Mouse (Mus musculus) limb, embryonic 15.5 days (tissue): ENCODE measurements around the gene Tnnt3. TPM values are rescaled to one million over a fixed set of nuclear protein-coding genes. Genes with fewer than 3 reads are reported as not detected.

Experiments
- ATAC-seq: fragments of 200-750 bp; cut with Nextera tagmentation; 2 replicates; pipeline ENCODE4 v1.8.0; 2017; ENCODE audit warnings: low read depth, moderate TSS enrichment; ENCODE audit not compliant: insufficient number of reproducible peaks, low FRiP score, low TSS enrichment
- H3K27ac ChIP-seq: fragments of 300-500 bp; sonication (generic); 2 replicates; pipeline ENCODE4 v1.5.1; 2015; ENCODE audit warnings: moderate library complexity, mild to moderate bottlenecking, inconsistent platforms
- H3K27me3 ChIP-seq: fragments of 300-500 bp; sonication (generic); 2 replicates; pipeline ENCODE4 v1.6.1; 2015; ENCODE audit warnings: inconsistent platforms
- H3K36me3 ChIP-seq: fragments of 300-500 bp; sonication (generic); 2 replicates; pipeline ENCODE4 v1.6.1; 2015; ENCODE audit warnings: inconsistent platforms
- H3K4me1 ChIP-seq: fragments of 300-500 bp; sonication (generic); 2 replicates; pipeline ENCODE4 v1.6.1; 2015; ENCODE audit warnings: inconsistent platforms
- H3K4me2 ChIP-seq: fragments of 300-500 bp; sonication (generic); 2 replicates; pipeline ENCODE4 v1.6.1; 2015; ENCODE audit warnings: mild to moderate bottlenecking, inconsistent platforms
- H3K4me3 ChIP-seq: fragments of 300-500 bp; sonication (generic); 2 replicates; pipeline ENCODE4 v1.5.1; 2015; ENCODE audit warnings: mild to moderate bottlenecking, inconsistent platforms
- H3K9ac ChIP-seq: fragments of 300-500 bp; sonication (generic); 2 replicates; pipeline ENCODE4 v1.6.1; 2015; ENCODE audit warnings: inconsistent platforms
- H3K9me3 ChIP-seq: fragments of 300-500 bp; sonication (generic); 2 replicates; pipeline ENCODE4 v1.6.1; 2016; ENCODE audit warnings: inconsistent platforms
- WGBS: fragments of 180-500 bp; shearing (Covaris S2); methylation state at CpG from one replicate; pipeline ENCODE4 v1.1.7; 2015; 5-methylcytosine and 5-hydroxymethylcytosine counted together
- polyA plus RNA-seq: library from polyadenylated mRNA; unstranded; fragments of >200 nt; fragmentation: Nextera tagmentation; extraction: Ambion mirVana; gene quantifications from 2 replicates; pipeline ENCODE4 v1.2.1, GENCODE M21; 2015

Gene Tnnt3
- polyA plus RNA-seq, result 154 and 517 TPM in 2 replicates

DNA sequence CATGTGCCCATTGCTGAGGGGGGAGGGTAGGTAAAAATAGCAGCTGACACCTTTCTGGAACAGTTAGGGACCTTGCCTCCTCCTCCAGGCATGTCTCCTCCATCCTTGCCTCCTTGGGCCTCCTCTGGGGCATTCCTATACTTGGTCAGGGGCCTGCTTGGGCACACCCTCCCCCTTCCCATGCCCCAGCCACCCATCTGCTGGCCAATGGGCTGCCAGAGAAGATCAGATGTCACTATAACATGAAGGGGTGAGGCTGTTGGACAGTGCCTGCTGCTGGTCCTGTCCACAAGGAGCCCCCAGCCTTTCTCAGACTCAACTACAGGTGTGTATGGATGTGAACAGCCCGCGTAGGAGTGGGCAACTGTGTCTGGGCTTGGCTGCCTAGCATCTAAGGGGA, at the start of gene Tnnt3:
Gene Tnnt3 (plus strand): TSS at position 262 of the 400 bp plus-strand sequence.
- Histone ChIP-seq H3K9me3 (no peaks in the 10 kb centered on the region), H3K4me3 (no peak within 1 kb of the TSS), H3K4me1 (peaks cover 12% of the 10 kb centered on the region), H3K36me3 (no peaks in the 10 kb centered on the region), H3K27me3 (no peaks in the 10 kb centered on the region), H3K27ac (peak within 1 kb of the TSS; percentile 50), H3K4me2 (no peak within 1 kb of the TSS), H3K9ac (no peak within 1 kb of the TSS)
- 72% methylated on average over 2 of the region's 2 CpGs for WGBS
- ATAC-seq, result no peak

DNA sequence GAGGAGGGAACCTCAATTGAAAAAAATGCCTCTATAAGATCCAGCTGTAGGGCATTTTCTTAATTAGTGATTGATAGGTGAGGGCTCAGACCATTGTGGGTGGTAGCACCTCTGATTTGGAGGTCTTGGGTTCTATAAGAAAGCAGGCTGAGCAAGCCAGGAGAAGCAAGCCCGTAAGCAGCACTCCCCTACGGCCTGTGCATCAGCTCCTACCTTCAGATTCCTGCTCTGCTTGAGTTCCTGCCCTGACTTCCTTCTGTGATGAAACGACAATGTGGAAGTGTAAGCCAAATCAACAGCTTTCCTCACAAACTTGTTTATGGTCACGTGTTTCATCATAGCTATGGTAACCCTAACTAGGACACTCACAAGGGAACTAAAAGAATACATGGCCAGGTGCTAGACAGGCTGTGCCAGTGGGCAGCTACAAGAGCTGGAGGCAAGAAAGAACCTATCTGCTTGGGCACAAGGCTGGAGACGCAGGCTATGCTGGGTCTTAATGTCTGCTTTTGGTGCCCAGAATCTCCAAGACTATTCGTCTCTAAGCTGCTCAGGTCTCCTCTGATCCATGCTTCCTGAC, 49.5 kb upstream of the Tnnt3 start:
- Histone ChIP-seq H3K27me3 (no peaks in the 10 kb centered on the region), H3K27ac (no peak overlapping the region), H3K9ac (no peak overlapping the region), H3K36me3 (no peaks in the 10 kb centered on the region), H3K4me2 (no peak overlapping the region), H3K4me1 (no peaks in the 10 kb centered on the region), H3K9me3 (no peaks in the 10 kb centered on the region), H3K4me3 (no peak overlapping the region)
- WGBS, result 71% methylated on average over 6 of the region's 6 CpGs
- ATAC-seq, result no peak

DNA sequence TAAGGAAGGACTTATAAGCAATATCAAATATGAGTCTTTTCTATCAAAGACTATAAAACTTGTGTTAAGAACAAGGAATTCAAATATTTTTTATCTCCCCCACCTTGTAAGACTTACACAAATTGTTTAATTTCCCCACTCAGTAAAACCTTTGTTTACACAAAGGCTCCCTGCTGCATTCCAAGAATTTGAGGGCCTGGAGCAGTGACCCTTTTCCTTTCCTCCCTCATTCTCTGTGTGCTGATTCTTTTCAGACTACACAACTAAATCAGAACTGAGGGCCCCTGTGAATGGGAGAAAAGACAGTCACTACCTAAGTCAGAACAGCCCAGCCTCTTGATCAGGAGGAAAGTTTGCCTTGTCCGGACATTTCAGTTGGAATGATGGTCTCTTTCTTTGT, 43.9 kb upstream of the Tnnt3 start:
- peak overlapping the region; percentile 81 for H3K27ac ChIP-seq
- no peaks in the 10 kb centered on the region for H3K36me3 ChIP-seq
- ATAC-seq, result no peak
- H3K9ac ChIP-seq, result no peak overlapping the region
- H3K4me3 ChIP-seq, result no peak overlapping the region
- no peaks in the 10 kb centered on the region for H3K27me3 ChIP-seq
- H3K9me3 ChIP-seq, result no peaks in the 10 kb centered on the region
- H3K4me1 ChIP-seq, result peaks cover 40% of the 10 kb centered on the region
- H3K4me2 ChIP-seq, result no peak overlapping the region
- WGBS, result 69% methylated on average over 1 of the region's 1 CpGs

DNA sequence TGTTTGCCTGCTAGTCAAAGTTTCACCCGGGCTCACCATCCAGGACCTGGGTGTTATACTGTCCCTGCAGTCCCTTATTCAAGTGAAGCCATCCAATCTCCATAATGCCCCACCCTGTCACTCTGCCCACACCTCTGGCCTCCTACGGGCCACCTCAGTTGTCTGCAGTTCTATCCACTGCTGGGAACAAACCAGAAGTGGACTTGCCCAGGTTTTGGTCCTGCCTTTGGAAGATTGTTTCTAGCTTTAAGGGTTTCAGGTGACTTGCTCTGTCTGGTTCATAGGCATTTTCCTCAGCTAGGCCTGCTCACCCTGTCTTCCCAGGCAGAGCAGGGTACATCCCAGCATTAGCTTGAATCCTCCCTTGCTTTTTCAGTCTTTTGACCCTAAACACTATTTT, 43.4 kb upstream of the Tnnt3 start:
- Histone ChIP-seq H3K4me1 (peaks cover 40% of the 10 kb centered on the region), H3K4me3 (no peak overlapping the region), H3K4me2 (no peak overlapping the region), H3K9me3 (no peaks in the 10 kb centered on the region), H3K9ac (no peak overlapping the region), H3K36me3 (no peaks in the 10 kb centered on the region), H3K27ac (peak overlapping the region; percentile 81), H3K27me3 (no peaks in the 10 kb centered on the region)
- no peak for ATAC-seq
- WGBS, result 57% methylated on average over 2 of the region's 2 CpGs

DNA sequence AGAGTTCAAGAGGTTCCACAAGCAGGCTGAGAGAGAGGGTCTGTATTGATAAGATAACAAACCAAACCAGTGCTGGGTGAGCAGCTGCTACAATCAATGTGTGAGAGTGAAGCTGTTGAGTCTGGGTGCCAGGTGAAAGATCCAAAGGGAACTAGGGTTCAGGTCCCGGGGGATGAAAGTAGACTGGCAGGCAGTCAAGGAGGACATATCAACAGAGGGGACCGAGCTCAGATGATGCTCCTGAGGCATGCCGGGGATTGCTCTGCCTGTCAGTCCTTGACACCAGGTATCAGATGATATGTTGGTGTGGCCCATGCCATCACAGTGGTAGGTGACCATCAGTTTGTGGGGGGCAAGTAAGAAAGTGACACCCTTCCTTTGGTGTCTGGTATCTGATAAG, 41.8 kb upstream of the Tnnt3 start:
- no peak for ATAC-seq
- Histone ChIP-seq H3K27ac (peak overlapping the region; percentile 89), H3K4me2 (no peak overlapping the region), H3K9ac (no peak overlapping the region), H3K36me3 (no peaks in the 10 kb centered on the region), H3K27me3 (no peaks in the 10 kb centered on the region), H3K4me1 (peaks cover 40% of the 10 kb centered on the region), H3K4me3 (no peak overlapping the region), H3K9me3 (no peaks in the 10 kb centered on the region)
- 82% methylated on average over 3 of the region's 3 CpGs for WGBS

- no peaks in the 10 kb centered on the region for H3K9me3 ChIP-seq
- no peaks in the 10 kb centered on the region for H3K36me3 ChIP-seq
- H3K27me3 ChIP-seq, result no peaks in the 10 kb centered on the region
- peak overlapping the region; percentile 89 for H3K27ac ChIP-seq
- no peak overlapping the region for H3K4me2 ChIP-seq
- WGBS, result 10% methylated on average over 3 of the region's 3 CpGs
- H3K9ac ChIP-seq, result no peak overlapping the region
- peaks cover 40% of the 10 kb centered on the region for H3K4me1 ChIP-seq
- peak; percentile 22; the same call in 1 of the 2 replicates for ATAC-seq
- H3K4me3 ChIP-seq, result no peak overlapping the region
Measured at GRCm38 (mm10) chr7:142457227-142457811, 41.3 kb upstream of the Tnnt3 start.

GRCm38 (mm10) chr7:142458026-142458425, 40.6 kb upstream of the Tnnt3 start:
- H3K4me1 ChIP-seq, result peaks cover 40% of the 10 kb centered on the region
- 17% methylated on average over 2 of the region's 2 CpGs for WGBS
- H3K9me3 ChIP-seq, result no peaks in the 10 kb centered on the region
- no peaks in the 10 kb centered on the region for H3K27me3 ChIP-seq
- H3K9ac ChIP-seq, result no peak overlapping the region
- ATAC-seq, result peak; percentile 49; the same call in 1 of the 2 replicates
- H3K4me3 ChIP-seq, result no peak overlapping the region
- H3K4me2 ChIP-seq, result no peak overlapping the region
- H3K36me3 ChIP-seq, result no peaks in the 10 kb centered on the region
- H3K27ac ChIP-seq, result peak overlapping the region; percentile 89

DNA sequence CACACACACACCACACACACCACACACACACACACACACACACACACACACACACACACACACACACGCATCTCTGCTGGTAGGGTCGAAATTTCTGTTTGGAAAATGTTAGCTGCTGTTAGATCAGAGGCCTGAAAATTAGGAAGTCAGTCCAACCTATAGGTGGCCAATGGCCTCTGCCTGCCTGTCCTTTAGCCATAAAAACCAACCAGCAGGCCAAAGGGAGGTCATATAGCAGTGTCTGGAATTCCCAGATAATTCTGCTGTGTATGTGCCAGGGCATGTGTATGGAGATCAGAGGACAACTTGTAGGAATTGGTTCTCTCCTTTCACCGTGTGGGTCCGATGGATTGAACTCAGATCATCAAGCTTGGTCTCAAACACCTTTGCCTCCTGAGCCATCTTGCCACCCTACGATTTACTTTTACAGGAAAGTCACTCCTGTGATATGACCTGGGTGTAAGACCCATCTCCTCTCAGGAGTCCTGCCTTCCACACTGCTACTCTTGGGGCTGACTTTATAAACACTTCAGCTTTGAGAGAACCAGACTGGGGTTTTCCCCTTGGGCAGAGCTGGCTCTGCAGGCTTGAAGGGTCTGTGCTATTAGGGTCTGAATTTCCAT, 39.8 kb upstream of the Tnnt3 start:
- H3K27ac ChIP-seq, result peak overlapping the region; percentile 89
- H3K36me3 ChIP-seq, result no peaks in the 10 kb centered on the region
- 68% methylated on average over 5 of the region's 5 CpGs for WGBS
- no peak overlapping the region for H3K9ac ChIP-seq
- H3K4me3 ChIP-seq, result no peak overlapping the region
- H3K4me2 ChIP-seq, result no peak overlapping the region
- peaks cover 40% of the 10 kb centered on the region for H3K4me1 ChIP-seq
- H3K9me3 ChIP-seq, result no peaks in the 10 kb centered on the region
- H3K27me3 ChIP-seq, result no peaks in the 10 kb centered on the region
- no peak for ATAC-seq

GRCm38 (mm10) chr7:142459299-142459691, 39.3 kb upstream of the Tnnt3 start:
- peak overlapping the region; percentile 89 for H3K27ac ChIP-seq
- H3K9ac ChIP-seq, result no peak overlapping the region
- H3K4me1 ChIP-seq, result peaks cover 40% of the 10 kb centered on the region
- no peak overlapping the region for H3K4me3 ChIP-seq
- whole genome bisulfite sequencing, result 73% methylated on average over 2 of the region's 2 CpGs
- H3K4me2 ChIP-seq, result no peak overlapping the region
- ATAC-seq, result no peak
- no peaks in the 10 kb centered on the region for H3K36me3 ChIP-seq
- H3K9me3 ChIP-seq, result no peaks in the 10 kb centered on the region
- H3K27me3 ChIP-seq, result no peaks in the 10 kb centered on the region

- Histone ChIP-seq H3K4me1 (peaks cover 31% of the 10 kb centered on the region), H3K9ac (no peak within 1 kb of the TSS), H3K27ac (peak within 1 kb of the TSS; percentile 89; the same call in 1 of the 2 replicates), H3K4me2 (no peak within 1 kb of the TSS), H3K27me3 (no peaks in the 10 kb centered on the region), H3K4me3 (no peak within 1 kb of the TSS), H3K9me3 (no peaks in the 10 kb centered on the region), H3K36me3 (no peaks in the 10 kb centered on the region)
- ATAC-seq, result no peak
- 94% methylated on average over 7 of the region's 7 CpGs for WGBS
Measured at GRCm38 (mm10) chr7:142460636-142461077, 38.0 kb upstream of the Tnnt3 start, which contains the start of gene Lsp1. TSS of gene Lsp1 (plus strand) at chr7:142460809.

GRCm38 (mm10) chr7:142461446-142461845, 37.2 kb upstream of the Tnnt3 start:
- 83% methylated on average over 2 of the region's 2 CpGs for WGBS
- ATAC-seq, result no peak
- Histone ChIP-seq H3K4me2 (no peak overlapping the region), H3K27ac (peak overlapping the region; percentile 0; the same call in 1 of the 2 replicates), H3K36me3 (no peaks in the 10 kb centered on the region), H3K4me3 (no peak overlapping the region), H3K9ac (no peak overlapping the region), H3K4me1 (peaks cover 32% of the 10 kb centered on the region), H3K9me3 (no peaks in the 10 kb centered on the region), H3K27me3 (no peaks in the 10 kb centered on the region)

- no peak overlapping the region for H3K4me3 ChIP-seq
- no peaks in the 10 kb centered on the region for H3K9me3 ChIP-seq
- no peak overlapping the region for H3K4me2 ChIP-seq
- H3K36me3 ChIP-seq, result no peaks in the 10 kb centered on the region
- no peaks in the 10 kb centered on the region for H3K27me3 ChIP-seq
- peak; percentile 50 for ATAC-seq
- peak overlapping the region; percentile 59; the same call in 1 of the 2 replicates for H3K27ac ChIP-seq
- H3K4me1 ChIP-seq, result peaks cover 25% of the 10 kb centered on the region
- H3K9ac ChIP-seq, result no peak overlapping the region
- 76% methylated on average over 6 of the region's 6 CpGs for WGBS
Measured at GRCm38 (mm10) chr7:142462190-142462589, 36.4 kb upstream of the Tnnt3 start.
